Mouse (Mus musculus): Measurements from ENCODE around the gene Cass4.

Gene Cass4

GRCm38 (mm10) chr2:172393391-172394051 is at the start of gene Cass4:
Gene Cass4, plus strand, starts transcription at chr2:172393794.
- no peak for DNase-seq (ENCODE audit: low spot score in 2 of 2)

- DNase-seq (ENCODE audit: low spot score in 2 of 2) = no peak
These were observed 48.9 kb upstream of the Cass4 start for GRCm38 (mm10) chr2:172344669-172345068.

- peak; percentile 88 to 93 for DNase-seq (ENCODE audit: low spot score in 2 of 2)
These were observed 48.3 kb upstream of the Cass4 start, which contains the start of gene Fam210b for GRCm38 (mm10) chr2:172345258-172345738. Gene Fam210b, plus strand, starts transcription at chr2:172345565.

- no peak for DNase-seq (ENCODE audit: low spot score in 2 of 2)
These were observed 47.3 kb upstream of the Cass4 start for GRCm38 (mm10) chr2:172346034-172346929.

- no peak for DNase-seq (ENCODE audit: low spot score in 2 of 2)
These were observed 46.5 kb upstream of the Cass4 start for GRCm38 (mm10) chr2:172346933-172347611.

- DNase-seq (ENCODE audit: low spot score in 2 of 2) = no peak
These were observed 45.2 kb upstream of the Cass4 start for GRCm38 (mm10) chr2:172348297-172348950.

GRCm38 (mm10) chr2:172349776-172350175 is 43.8 kb upstream of the Cass4 start:
- no peak for DNase-seq (ENCODE audit: low spot score in 2 of 2)

- DNase-seq (ENCODE audit: low spot score in 2 of 2) = no peak
These were observed 42.8 kb upstream of the Cass4 start for GRCm38 (mm10) chr2:172350773-172351172.

- no peak for DNase-seq (ENCODE audit: low spot score in 2 of 2)
These were observed 40.4 kb upstream of the Cass4 start for GRCm38 (mm10) chr2:172353218-172353617.

GRCm38 (mm10) chr2:172354761-172355160 is 38.8 kb upstream of the Cass4 start:
- DNase-seq (ENCODE audit: low spot score in 2 of 2) = no peak

GRCm38 (mm10) chr2:172355833-172356232 is 37.8 kb upstream of the Cass4 start:
- DNase-seq (ENCODE audit: low spot score in 2 of 2) = no peak

GRCm38 (mm10) chr2:172363176-172363575 is 30.4 kb upstream of the Cass4 start:
- DNase-seq (ENCODE audit: low spot score in 2 of 2) = no peak

- DNase-seq (ENCODE audit: low spot score in 2 of 2) = peak; percentile 94
These were observed 23.0 kb upstream of the Cass4 start, which contains the start of the genes Aurka and Cstf1 for GRCm38 (mm10) chr2:172370411-172371223. Gene Aurka, minus strand, starts transcription at chr2:172370535. Gene Cstf1, plus strand, starts transcription at chr2:172370681.

GRCm38 (mm10) chr2:172371258-172371657 is 22.3 kb upstream of the Cass4 start:
- DNase-seq (ENCODE audit: low spot score in 2 of 2) = no peak

- DNase-seq (ENCODE audit: low spot score in 2 of 2) = no peak
These were observed 17.0 kb upstream of the Cass4 start for GRCm38 (mm10) chr2:172376551-172376950.

- no peak for DNase-seq (ENCODE audit: low spot score in 2 of 2)
These were observed 16.5 kb upstream of the Cass4 start for GRCm38 (mm10) chr2:172376999-172377515.

- DNase-seq (ENCODE audit: low spot score in 2 of 2) = peak in 1 of 2 experiments; percentile 22
These were observed 15.3 kb upstream of the Cass4 start for GRCm38 (mm10) chr2:172378332-172378731.

- DNase-seq (ENCODE audit: low spot score in 2 of 2) = no peak
These were observed 13.1 kb upstream of the Cass4 start for GRCm38 (mm10) chr2:172380513-172380912.

- DNase-seq (ENCODE audit: low spot score in 2 of 2) = no peak
These were observed 12.3 kb upstream of the Cass4 start for GRCm38 (mm10) chr2:172381341-172381740.

- no peak for DNase-seq (ENCODE audit: low spot score in 2 of 2)
These were observed 11.7 kb upstream of the Cass4 start for GRCm38 (mm10) chr2:172381898-172382297.
